Mouse (Mus musculus): Measurements from ENCODE around the gene Fam180a. TPM values are rescaled to one million over a fixed set of nuclear protein-coding genes. Genes with fewer than 3 reads are reported as not detected.

The Fam180a gene
- polyA plus RNA-seq, 1 experiment from 2014 or later, result 0.29 TPM

DNA sequence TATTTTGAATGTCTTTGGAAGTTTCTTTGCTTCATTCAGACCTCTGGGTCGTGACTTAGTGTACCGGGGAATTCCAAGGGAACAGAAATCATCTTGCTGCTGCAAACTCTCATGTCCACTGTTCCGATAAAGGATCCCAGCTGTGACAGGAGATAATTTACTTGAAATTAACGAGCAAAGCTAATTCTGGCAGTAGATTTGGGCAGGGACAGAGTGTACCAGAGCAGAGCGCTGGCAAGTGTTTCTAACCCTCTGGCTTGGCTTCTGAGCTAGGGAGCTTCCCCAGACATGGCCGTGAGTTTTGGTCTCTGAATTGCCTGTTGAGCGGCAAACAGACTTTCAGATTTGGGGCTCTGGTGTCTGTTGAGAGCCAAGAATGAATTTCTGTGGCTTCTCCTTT, 23.8 kb upstream of the Fam180a start:
- no peak for ATAC-seq (ENCODE audit: extremely low read depth, insufficient number of reproducible peaks, low FRiP score, low TSS enrichment)
- Histone ChIP-seq H3K9me3 (no peaks in the 10 kb centered on the region), H3K27ac (replicated peaks) (no peak overlapping the region), H3K27me3 (replicated peaks) (no peaks in the 10 kb centered on the region), H3K4me3 (no peak overlapping the region), H3K4me1 (peaks cover 15% of the 10 kb centered on the region), H3K36me3 (no peaks in the 10 kb centered on the region), H3K4me2 (no peak overlapping the region), H3K9ac (no peak overlapping the region)
- WGBS, result 56% methylated on average over 7 of the region's 7 CpGs

DNA sequence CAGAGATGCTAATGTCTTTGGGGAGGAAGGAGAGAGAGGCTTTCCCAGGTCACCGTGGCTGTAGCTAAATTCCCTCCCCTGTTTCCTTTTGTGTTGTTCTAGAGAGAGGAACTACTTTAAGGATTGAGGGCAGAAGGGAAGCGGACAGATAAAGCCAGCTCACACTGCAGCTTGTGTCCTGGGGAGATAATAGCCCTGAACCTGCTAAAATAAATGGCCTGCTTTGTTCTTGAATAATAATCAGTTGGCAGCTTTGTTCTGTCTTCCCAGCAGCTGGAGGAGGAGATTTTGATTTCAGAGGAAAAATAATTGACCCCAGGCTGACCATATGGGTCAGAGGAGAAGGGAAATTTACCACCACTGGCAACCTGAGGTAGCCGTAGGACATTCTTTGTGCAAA, 12.7 kb upstream of the Fam180a start:
- Histone ChIP-seq H3K4me2 (no peak overlapping the region), H3K9ac (no peak overlapping the region), H3K4me3 (no peak overlapping the region), H3K4me1 (peaks cover 13% of the 10 kb centered on the region), H3K9me3 (no peaks in the 10 kb centered on the region), H3K36me3 (no peaks in the 10 kb centered on the region), H3K27ac (replicated peaks) (no peak overlapping the region), H3K27me3 (replicated peaks) (no peaks in the 10 kb centered on the region)
- no peak for ATAC-seq (ENCODE audit: extremely low read depth, insufficient number of reproducible peaks, low FRiP score, low TSS enrichment)
- 26% methylated on average over 3 of the region's 3 CpGs for WGBS

DNA sequence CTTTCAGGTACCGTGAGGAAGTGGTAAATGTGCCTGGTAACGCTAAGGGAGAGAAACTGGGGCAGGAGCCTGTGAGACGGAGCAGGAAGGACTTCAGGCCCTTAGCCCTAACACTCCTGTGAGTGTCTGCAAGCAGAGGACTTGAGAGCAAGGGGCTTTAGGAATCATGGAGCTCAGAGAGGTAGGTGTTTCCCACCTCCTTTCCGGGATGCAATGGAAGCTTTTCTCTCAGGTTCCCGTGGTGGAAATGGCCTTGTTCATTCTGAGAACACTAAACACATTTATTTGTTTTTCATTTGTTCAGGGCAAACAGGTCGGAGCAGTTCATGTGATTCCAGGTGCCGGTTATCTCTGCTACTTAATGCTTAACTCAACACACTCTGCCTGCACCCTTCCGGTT, 11.9 kb upstream of the Fam180a start:
- H3K27ac ChIP-seq (replicated peaks), result no peak overlapping the region
- no peaks in the 10 kb centered on the region for H3K27me3 ChIP-seq (replicated peaks)
- H3K4me2 ChIP-seq, result no peak overlapping the region
- H3K9ac ChIP-seq, result no peak overlapping the region
- 61% methylated on average over 8 of the region's 8 CpGs for WGBS
- H3K36me3 ChIP-seq, result no peaks in the 10 kb centered on the region
- no peak overlapping the region for H3K4me3 ChIP-seq
- H3K4me1 ChIP-seq, result peaks cover 14% of the 10 kb centered on the region
- ATAC-seq (ENCODE audit: extremely low read depth, insufficient number of reproducible peaks, low FRiP score, low TSS enrichment), result no peak
- H3K9me3 ChIP-seq, result no peaks in the 10 kb centered on the region

DNA sequence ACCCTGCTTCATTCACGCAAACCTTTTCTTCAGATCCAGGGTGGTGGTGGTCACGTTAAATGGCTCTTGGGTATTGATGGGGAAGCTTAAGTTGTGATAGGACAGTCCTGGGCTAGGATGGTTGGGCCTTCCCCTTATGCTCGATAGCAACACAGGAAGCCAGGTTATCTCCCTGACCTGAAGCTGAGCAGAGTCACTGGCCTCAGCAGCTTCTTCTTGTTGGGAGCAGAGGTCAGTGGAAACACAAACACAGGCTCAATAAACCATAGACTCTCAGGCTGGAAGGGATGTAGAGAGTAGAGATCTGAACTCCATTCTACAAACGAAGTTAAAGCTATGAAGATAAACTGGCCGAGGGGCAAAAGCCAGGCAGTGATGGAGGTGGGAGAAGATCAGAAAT, 9.5 kb upstream of the Fam180a start:
- peaks cover 26% of the 10 kb centered on the region for H3K4me1 ChIP-seq
- no peaks in the 10 kb centered on the region for H3K9me3 ChIP-seq
- no peak overlapping the region for H3K27ac ChIP-seq (replicated peaks)
- 43% methylated on average over 5 of the region's 5 CpGs for WGBS
- ATAC-seq (ENCODE audit: extremely low read depth, insufficient number of reproducible peaks, low FRiP score, low TSS enrichment), result no peak
- no peaks in the 10 kb centered on the region for H3K27me3 ChIP-seq (replicated peaks)
- H3K36me3 ChIP-seq, result no peaks in the 10 kb centered on the region
- no peak overlapping the region for H3K9ac ChIP-seq
- H3K4me3 ChIP-seq, result no peak overlapping the region
- no peak overlapping the region for H3K4me2 ChIP-seq

DNA sequence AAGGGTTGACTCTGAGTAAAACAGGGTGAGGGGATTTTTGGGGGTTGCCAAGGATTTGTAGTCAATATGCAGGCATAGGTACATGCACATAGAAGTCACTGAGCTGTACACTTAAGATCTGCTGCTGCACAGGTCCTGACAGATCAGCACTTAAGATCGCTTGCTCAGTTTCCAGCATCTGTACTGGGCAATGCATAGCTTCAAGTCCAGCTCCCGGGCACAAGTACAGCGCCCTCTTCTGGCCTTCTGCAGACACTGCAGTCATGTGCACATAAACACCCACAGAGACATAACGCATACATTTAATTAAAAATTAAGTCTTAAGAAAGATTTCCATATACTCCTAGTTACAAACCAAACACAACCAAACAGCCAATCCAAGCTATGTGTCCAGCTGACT, 8.3 kb upstream of the Fam180a start:
- WGBS, result 75% methylated on average over 4 of the region's 4 CpGs
- no peak for ATAC-seq (ENCODE audit: extremely low read depth, insufficient number of reproducible peaks, low FRiP score, low TSS enrichment)
- no peak overlapping the region for H3K27ac ChIP-seq (replicated peaks)
- H3K4me1 ChIP-seq, result peaks cover 27% of the 10 kb centered on the region
- H3K4me2 ChIP-seq, result no peak overlapping the region
- H3K4me3 ChIP-seq, result no peak overlapping the region
- no peaks in the 10 kb centered on the region for H3K27me3 ChIP-seq (replicated peaks)
- H3K9me3 ChIP-seq, result no peaks in the 10 kb centered on the region
- no peak overlapping the region for H3K9ac ChIP-seq
- H3K36me3 ChIP-seq, result no peaks in the 10 kb centered on the region

DNA sequence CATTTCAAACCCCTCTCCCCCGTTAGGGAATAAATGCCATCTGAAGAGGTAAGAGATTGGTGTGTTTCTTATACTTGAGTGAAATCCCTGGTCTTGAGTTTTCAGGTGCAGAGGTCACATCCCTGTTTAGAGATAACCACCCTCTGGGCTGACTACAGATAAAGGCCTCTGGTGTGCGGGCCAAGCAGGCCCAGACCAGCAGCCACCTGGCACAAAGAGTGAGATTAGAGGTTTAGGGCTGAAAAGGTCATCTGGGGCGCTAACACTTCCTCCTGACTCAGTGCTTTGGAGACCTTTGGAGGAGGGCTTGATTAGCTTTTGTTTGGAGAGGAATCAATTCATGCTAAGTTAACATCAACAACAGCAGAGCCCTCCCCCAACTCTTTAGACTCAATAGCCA, 7.7 kb upstream of the Fam180a start:
- Histone ChIP-seq H3K9ac (no peak overlapping the region), H3K27me3 (replicated peaks) (no peaks in the 10 kb centered on the region), H3K9me3 (no peaks in the 10 kb centered on the region), H3K4me1 (peaks cover 22% of the 10 kb centered on the region), H3K4me3 (no peak overlapping the region), H3K36me3 (no peaks in the 10 kb centered on the region), H3K4me2 (no peak overlapping the region), H3K27ac (replicated peaks) (no peak overlapping the region)
- 26% methylated on average over 3 of the region's 3 CpGs for WGBS
- no peak for ATAC-seq (ENCODE audit: extremely low read depth, insufficient number of reproducible peaks, low FRiP score, low TSS enrichment)

DNA sequence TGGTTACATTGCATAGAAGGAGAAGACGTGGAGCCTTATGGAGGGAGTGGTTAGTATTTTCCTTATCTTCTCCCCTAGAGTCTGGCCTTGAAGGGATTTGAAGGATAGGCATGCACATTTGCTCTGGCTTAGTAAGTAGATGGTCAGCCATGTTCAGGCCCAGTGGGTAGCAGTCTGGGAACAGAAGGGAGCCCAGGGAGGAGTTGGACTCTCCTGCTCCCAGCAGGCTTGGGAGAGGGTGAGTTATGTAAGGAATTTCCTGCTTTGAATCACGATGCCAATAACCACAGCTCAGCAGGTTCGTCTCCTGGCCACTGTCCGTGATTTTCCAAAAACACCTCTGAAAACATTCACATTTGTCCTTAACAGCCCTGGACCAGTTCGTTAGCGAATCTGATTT, 4.9 kb upstream of the Fam180a start:
- Histone ChIP-seq H3K9ac (no peak overlapping the region), H3K27me3 (replicated peaks) (no peaks in the 10 kb centered on the region), H3K4me1 (peaks cover 26% of the 10 kb centered on the region), H3K36me3 (no peaks in the 10 kb centered on the region), H3K9me3 (no peaks in the 10 kb centered on the region), H3K27ac (replicated peaks) (peak overlapping the region; percentile 26; the same call in 1 of the 2 replicates), H3K4me3 (no peak overlapping the region), H3K4me2 (no peak overlapping the region)
- no peak for ATAC-seq (ENCODE audit: extremely low read depth, insufficient number of reproducible peaks, low FRiP score, low TSS enrichment)
- 31% methylated on average over 6 of the region's 6 CpGs for whole genome bisulfite sequencing

DNA sequence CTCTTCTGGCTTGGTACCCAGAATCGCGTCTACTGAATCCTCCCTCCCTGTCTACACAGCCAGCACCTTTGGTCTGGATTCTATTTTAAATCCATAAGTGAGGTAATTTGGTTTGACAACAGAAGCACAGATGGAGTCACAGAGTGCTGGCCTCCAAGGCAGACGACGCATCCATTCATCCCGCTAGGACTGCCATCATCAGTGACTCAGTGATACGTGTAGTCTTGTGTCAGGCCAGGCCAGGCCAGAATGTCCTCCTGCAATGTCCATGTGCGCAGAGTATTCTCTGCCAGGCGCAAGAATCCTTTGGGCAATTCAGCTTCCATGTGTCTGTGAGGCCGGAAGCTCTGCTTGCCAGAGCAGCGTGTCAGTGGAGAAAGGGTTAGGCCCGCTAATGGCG, 4.0 kb upstream of the Fam180a start:
- H3K9me3 ChIP-seq, result no peaks in the 10 kb centered on the region
- ATAC-seq (ENCODE audit: extremely low read depth, insufficient number of reproducible peaks, low FRiP score, low TSS enrichment), result no peak
- H3K27ac ChIP-seq (replicated peaks), result no peak overlapping the region
- H3K9ac ChIP-seq, result no peak overlapping the region
- no peak overlapping the region for H3K4me2 ChIP-seq
- H3K27me3 ChIP-seq (replicated peaks), result 0 out of 2 replicates have a peak, but pooled peaks cover 2% of the 10 kb centered on the region
- no peaks in the 10 kb centered on the region for H3K36me3 ChIP-seq
- no peak overlapping the region for H3K4me3 ChIP-seq
- H3K4me1 ChIP-seq, result peaks cover 30% of the 10 kb centered on the region
- WGBS, result 92% methylated on average over 12 of the region's 12 CpGs

DNA sequence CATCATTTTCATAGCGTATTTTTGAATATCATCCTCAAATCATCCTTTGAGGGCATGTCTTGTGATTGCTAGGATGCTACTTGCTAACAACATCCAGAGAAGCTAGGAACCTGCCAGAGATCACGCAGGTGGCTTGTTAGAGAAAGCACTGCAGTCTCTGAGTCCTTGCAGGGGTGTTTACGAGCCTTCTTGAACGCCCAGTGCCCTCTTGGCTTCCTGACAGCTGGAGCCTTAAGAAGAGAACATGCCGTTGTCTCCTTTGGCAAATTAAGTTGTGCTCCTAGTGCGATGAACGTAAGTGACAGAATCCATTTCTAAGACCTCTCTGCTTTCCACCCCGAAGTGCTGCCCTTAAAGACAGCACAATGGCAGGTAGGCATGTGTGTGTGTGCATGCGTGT, 1.6 kb downstream of the Fam180a start:
- H3K9ac ChIP-seq, result no peak overlapping the region
- H3K4me2 ChIP-seq, result no peak overlapping the region
- 73% methylated on average over 9 of the region's 9 CpGs for WGBS
- no peak overlapping the region for H3K27ac ChIP-seq (replicated peaks)
- no peak overlapping the region for H3K4me3 ChIP-seq
- H3K36me3 ChIP-seq, result no peaks in the 10 kb centered on the region
- peaks cover 18% of the 10 kb centered on the region for H3K4me1 ChIP-seq
- no peaks in the 10 kb centered on the region for H3K9me3 ChIP-seq
- no peak for ATAC-seq (ENCODE audit: extremely low read depth, insufficient number of reproducible peaks, low FRiP score, low TSS enrichment)
- 0 out of 2 replicates have a peak, but pooled peaks cover 6% of the 10 kb centered on the region for H3K27me3 ChIP-seq (replicated peaks)

DNA sequence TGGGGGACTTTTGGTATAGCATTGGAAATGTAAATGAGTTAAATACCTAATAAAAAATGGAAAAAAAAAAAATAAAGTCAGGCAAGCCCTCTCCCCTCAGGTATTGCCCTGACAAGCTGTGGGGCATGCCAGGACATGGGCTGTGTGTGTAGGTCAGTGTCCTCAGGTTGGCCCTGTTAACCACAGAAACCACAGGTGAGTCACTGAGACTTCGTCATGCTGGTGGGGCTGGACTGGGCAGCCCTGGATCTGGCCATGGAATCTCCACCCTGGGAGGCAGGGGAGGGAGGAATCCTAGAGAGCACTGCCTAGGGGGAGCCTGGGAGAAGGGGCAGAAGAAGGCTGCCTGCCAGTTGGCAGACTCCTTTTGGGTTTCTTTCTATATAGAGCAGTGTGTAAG, 2.9 kb downstream of the Fam180a start:
- Histone ChIP-seq H3K4me3 (no peak overlapping the region), H3K36me3 (no peaks in the 10 kb centered on the region), H3K4me1 (peaks cover 18% of the 10 kb centered on the region), H3K9me3 (no peaks in the 10 kb centered on the region), H3K27ac (replicated peaks) (no peak overlapping the region), H3K9ac (no peak overlapping the region), H3K27me3 (replicated peaks) (peaks cover 7% of the 10 kb centered on the region; the same call in 1 of the 2 replicates), H3K4me2 (no peak overlapping the region)
- WGBS, result 77% methylated on average over 1 of the region's 1 CpGs
- ATAC-seq (ENCODE audit: extremely low read depth, insufficient number of reproducible peaks, low FRiP score, low TSS enrichment), result no peak

DNA sequence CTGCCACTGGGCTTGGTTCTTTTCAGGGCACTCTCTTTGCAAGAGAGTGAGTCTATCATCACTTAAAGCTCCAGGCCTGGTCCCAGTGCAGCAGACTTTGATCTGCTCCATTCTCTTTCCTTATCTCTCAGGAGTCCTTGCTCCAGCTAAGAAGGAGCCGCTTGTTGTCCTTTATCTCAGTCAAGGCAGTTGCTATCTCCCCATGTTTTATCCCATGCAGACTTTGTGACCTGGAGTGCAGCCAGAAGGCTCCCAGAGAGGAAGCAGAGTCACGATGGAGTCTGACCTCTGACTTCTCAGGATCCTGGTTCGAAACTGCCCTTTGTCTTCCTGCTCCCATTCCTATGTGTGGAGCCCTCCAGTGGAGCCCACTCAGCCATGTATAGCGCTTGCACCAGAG, 4.8 kb downstream of the Fam180a start:
- no peaks in the 10 kb centered on the region for H3K9me3 ChIP-seq
- peaks cover 12% of the 10 kb centered on the region for H3K4me1 ChIP-seq
- 31% methylated on average over 4 of the region's 4 CpGs for WGBS
- no peaks in the 10 kb centered on the region for H3K36me3 ChIP-seq
- no peak overlapping the region for H3K27ac ChIP-seq (replicated peaks)
- H3K9ac ChIP-seq, result no peak overlapping the region
- no peak overlapping the region for H3K4me3 ChIP-seq
- peaks cover 7% of the 10 kb centered on the region; the same call in 1 of the 2 replicates for H3K27me3 ChIP-seq (replicated peaks)
- H3K4me2 ChIP-seq, result no peak overlapping the region
- ATAC-seq (ENCODE audit: extremely low read depth, insufficient number of reproducible peaks, low FRiP score, low TSS enrichment), result no peak

DNA sequence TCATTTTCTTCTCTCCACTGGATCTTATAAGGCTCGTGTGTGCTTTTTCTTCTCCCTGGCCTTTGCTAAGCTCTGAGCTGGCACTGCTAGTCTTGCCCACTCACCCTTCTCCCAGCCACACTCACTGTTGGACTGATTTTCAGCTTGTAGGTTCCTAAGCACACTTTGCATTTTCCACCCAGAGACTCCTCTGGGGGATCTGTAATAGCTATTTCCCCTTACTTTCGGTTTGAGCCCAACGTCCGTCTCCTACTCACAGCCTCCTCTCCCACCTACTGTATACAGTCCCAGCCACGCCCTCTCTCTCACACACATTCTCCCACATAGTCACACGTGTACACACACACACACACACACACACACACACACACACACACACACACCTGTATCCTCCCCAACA, 6.1 kb downstream of the Fam180a start:
- H3K36me3 ChIP-seq, result no peaks in the 10 kb centered on the region
- no peaks in the 10 kb centered on the region for H3K9me3 ChIP-seq
- WGBS, result 76% methylated on average over 6 of the region's 6 CpGs
- H3K4me1 ChIP-seq, result peaks cover 5% of the 10 kb centered on the region
- ATAC-seq (ENCODE audit: extremely low read depth, insufficient number of reproducible peaks, low FRiP score, low TSS enrichment), result no peak
- H3K4me2 ChIP-seq, result no peak overlapping the region
- no peak overlapping the region for H3K4me3 ChIP-seq
- peaks cover 4% of the 10 kb centered on the region; the same call in 1 of the 2 replicates for H3K27me3 ChIP-seq (replicated peaks)
- H3K27ac ChIP-seq (replicated peaks), result no peak overlapping the region
- H3K9ac ChIP-seq, result no peak overlapping the region
